Mouse (Mus musculus) retina, embryonic 14.5 days (tissue): ENCODE results near the gene Smpd2.

Experiments used
- DNase-seq: peaks from one replicate; pipeline ENCODE4 v3.0.0-alpha.2; 2015; ENCODE audit warnings: low spot score

The Smpd2 gene

GRCm38 (mm10) chr10:41451656-41452055, 38.5 kb downstream of the Smpd2 start:
- DNase-seq = no peak

- no peak for DNase-seq
Observed at GRCm38 (mm10) chr10:41450780-41451522, 39.2 kb downstream of the Smpd2 start.

GRCm38 (mm10) chr10:41450137-41450670, 40.0 kb downstream of the Smpd2 start, which contains the start of gene Zbtb24:
Gene Zbtb24 (plus strand): TSS chr10:41450383.
- peak; percentile 98 for DNase-seq

DNA sequence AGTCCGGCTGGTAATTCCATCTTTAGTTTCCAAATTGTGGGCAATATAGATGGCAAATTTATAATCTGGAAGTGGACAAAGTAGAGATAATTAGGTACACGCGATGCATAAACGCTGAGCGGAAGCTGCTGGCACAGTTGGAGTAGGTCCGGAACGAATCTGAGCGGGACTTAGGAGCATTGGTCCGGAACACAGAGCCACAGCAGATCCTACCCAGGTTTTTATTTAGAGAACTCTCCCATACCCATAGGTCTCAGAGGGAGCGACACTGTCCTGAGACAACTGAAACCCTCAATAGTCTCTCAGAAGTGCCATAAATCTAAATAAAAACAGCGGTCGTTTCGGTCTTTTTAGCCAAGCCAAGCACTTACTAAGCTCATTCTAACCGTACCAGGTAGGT, 40.5 kb downstream of the Smpd2 start:
- DNase-seq = no peak

- DNase-seq = no peak
Observed at GRCm38 (mm10) chr10:41448216-41448615, 42.0 kb downstream of the Smpd2 start.
